Mouse (Mus musculus) G1E-ER4 (cell line): ENCODE results near the gene Scyl3. TPM values are rescaled to one million over a fixed set of nuclear protein-coding genes. Genes with fewer than 3 reads are reported as not detected.

Experiments used
- GATA1 ChIP-seq: IDR thresholded peaks from one replicate; pipeline ENCODE4 v1.8.0; 2012; ENCODE audit warnings: low read length, inconsistent platforms
- polyA plus RNA-seq: library from polyadenylated mRNA; stranded (reverse); fragments of >175 nt; gene quantifications from 2 replicates; pipeline ENCODE4 v1.2.3, GENCODE M21; 2012

The Scyl3 gene
- polyA plus RNA-seq, result 10.9 and 11.1 TPM in 2 replicates

- TF ChIP-seq GATA1, result no peak
These were observed at the start of gene Scyl3 for GRCm38 (mm10) chr1:163928846-163929245. Scyl3 (plus strand) TSS chr1:163929100.

- TF ChIP-seq GATA1, result no peak
These were observed 39.3 kb upstream of the Scyl3 start for GRCm38 (mm10) chr1:163889629-163890028.

GRCm38 (mm10) chr1:163893294-163893693, 35.6 kb upstream of the Scyl3 start:
- no peak for TF ChIP-seq GATA1

GRCm38 (mm10) chr1:163893774-163894527, 34.9 kb upstream of the Scyl3 start:
- TF ChIP-seq GATA1, result no peak

GRCm38 (mm10) chr1:163898291-163898764, 30.6 kb upstream of the Scyl3 start:
- TF ChIP-seq GATA1, result no peak

- TF ChIP-seq GATA1, result no peak
These were observed 29.3 kb upstream of the Scyl3 start for GRCm38 (mm10) chr1:163899575-163899974.

GRCm38 (mm10) chr1:163900168-163900567, 28.7 kb upstream of the Scyl3 start:
- no peak for TF ChIP-seq GATA1

GRCm38 (mm10) chr1:163903411-163903810, 25.5 kb upstream of the Scyl3 start:
- no peak for TF ChIP-seq GATA1

- TF ChIP-seq GATA1, result no peak
These were observed 21.7 kb upstream of the Scyl3 start for GRCm38 (mm10) chr1:163907007-163907811.

- TF ChIP-seq GATA1, result peak; percentile 5
These were observed 20.5 kb upstream of the Scyl3 start for GRCm38 (mm10) chr1:163908389-163908788.

- no peak for TF ChIP-seq GATA1
These were observed 18.6 kb upstream of the Scyl3 start for GRCm38 (mm10) chr1:163910343-163910742.

- TF ChIP-seq GATA1, result no peak
These were observed 18.1 kb upstream of the Scyl3 start for GRCm38 (mm10) chr1:163910785-163911184.

- no peak for TF ChIP-seq GATA1
These were observed 16.9 kb upstream of the Scyl3 start for GRCm38 (mm10) chr1:163911981-163912380.

GRCm38 (mm10) chr1:163917349-163918160, 11.3 kb upstream of the Scyl3 start:
- TF ChIP-seq GATA1, result no peak

GRCm38 (mm10) chr1:163924093-163924492, 4.8 kb upstream of the Scyl3 start:
- no peak for TF ChIP-seq GATA1

- TF ChIP-seq GATA1, result no peak
These were observed 947 bp downstream of the Scyl3 start for GRCm38 (mm10) chr1:163929636-163930457.
